Mouse (Mus musculus) heart, embryonic 12.5 days (tissue): ENCODE results near the gene Slc48a1. TPM values are rescaled to one million over a fixed set of nuclear protein-coding genes. Genes with fewer than 3 reads are reported as not detected.

Experiments used
- ATAC-seq: fragments of 200-750 bp; cut with Nextera tagmentation; 2 replicates; pipeline ENCODE4 v1.8.0; 2017; ENCODE audit warnings: moderate TSS enrichment, moderate library complexity; ENCODE audit not compliant: insufficient number of reproducible peaks, low FRiP score
- H3K27ac ChIP-seq: fragments of 300-500 bp; sonication (generic); 2 replicates; pipeline ENCODE4 v1.5.1; 2016; ENCODE audit warnings: mild to moderate bottlenecking, moderate library complexity; ENCODE audit not compliant: poor library complexity, severe bottlenecking
- H3K27me3 ChIP-seq: fragments of 300-500 bp; sonication (generic); replicated peaks from 2 replicates; pipeline ENCODE4 v1.6.1; 2016; ENCODE audit warnings: mild to moderate bottlenecking, moderate library complexity
- H3K36me3 ChIP-seq: fragments of 300-500 bp; sonication (generic); 2 replicates; pipeline ENCODE4 v1.6.1; 2016; ENCODE audit warnings: mild to moderate bottlenecking, moderate library complexity
- H3K4me1 ChIP-seq: fragments of 300-500 bp; sonication (generic); replicated peaks from 2 replicates; pipeline ENCODE4 v1.6.1; 2016; ENCODE audit warnings: mild to moderate bottlenecking
- H3K4me2 ChIP-seq: fragments of 300-500 bp; sonication (generic); 2 replicates; pipeline ENCODE4 v1.6.1; 2016; ENCODE audit warnings: mild to moderate bottlenecking, moderate library complexity
- H3K4me3 ChIP-seq: fragments of 300-500 bp; sonication (generic); 2 replicates; pipeline ENCODE4 v1.5.1; 2016; ENCODE audit warnings: mild to moderate bottlenecking
- H3K9ac ChIP-seq: fragments of 300-500 bp; sonication (generic); 2 replicates; pipeline ENCODE4 v1.6.1; 2016; ENCODE audit warnings: mild to moderate bottlenecking, moderate library complexity
- H3K9me3 ChIP-seq: fragments of 300-500 bp; sonication (generic); replicated peaks from 2 replicates; pipeline ENCODE4 v1.6.1; 2016; ENCODE audit warnings: mild to moderate bottlenecking, moderate library complexity
- WGBS: fragments of 180-500 bp; shearing (Covaris S2); methylation state at CpG from one replicate; pipeline ENCODE4 v1.1.7; 2016; 5-methylcytosine and 5-hydroxymethylcytosine counted together
- polyA plus RNA-seq: library from polyadenylated mRNA; unstranded; fragments of >200 nt; fragmentation: Nextera tagmentation; extraction: Ambion mirVana; gene quantifications from 2 replicates; pipeline ENCODE4 v1.2.1, GENCODE M21; 2016

Gene Slc48a1
- polyA plus RNA-seq: 52.9 and 55.0 TPM in 2 replicates

GRCm38 (mm10) chr15:97778311-97779098, at the start of gene Slc48a1:
Gene Slc48a1 (plus strand): TSS chr15:97778520.
- Histone ChIP-seq H3K27ac (peak within 1 kb of the TSS; percentile 51), H3K4me1 (peaks cover 47% of the 10 kb centered on the region), H3K9me3 (no peaks in the 10 kb centered on the region), H3K36me3 (no peaks in the 10 kb centered on the region), H3K9ac (0 out of 2 replicates have a peak within 1 kb of the TSS, but pooled peaks have one; percentile 31), H3K27me3 (no peaks in the 10 kb centered on the region), H3K4me3 (no peak within 1 kb of the TSS), H3K4me2 (no peak within 1 kb of the TSS)
- ATAC-seq: no peak
- WGBS: 53% methylated on average over 8 of the region's 8 CpGs

GRCm38 (mm10) chr15:97728804-97729203, 49.5 kb upstream of the Slc48a1 start:
- Histone ChIP-seq H3K4me2 (no peak overlapping the region), H3K4me1 (peaks cover 8% of the 10 kb centered on the region; the same call in 1 of the 2 replicates), H3K9me3 (peaks cover 4% of the 10 kb centered on the region; the same call in 1 of the 2 replicates), H3K27me3 (no peaks in the 10 kb centered on the region), H3K36me3 (no peaks in the 10 kb centered on the region), H3K27ac (no peak overlapping the region), H3K4me3 (no peak overlapping the region), H3K9ac (no peak overlapping the region)
- WGBS: 64% methylated on average over 7 of the region's 7 CpGs
- 0 out of 2 replicates have a peak, but pooled peaks have one; percentile 6 for ATAC-seq

- Histone ChIP-seq H3K36me3 (no peaks in the 10 kb centered on the region), H3K9me3 (peaks cover 5% of the 10 kb centered on the region; the same call in 1 of the 2 replicates), H3K4me3 (no peak overlapping the region), H3K4me1 (peaks cover 8% of the 10 kb centered on the region; the same call in 1 of the 2 replicates), H3K27ac (no peak overlapping the region), H3K9ac (no peak overlapping the region), H3K27me3 (no peaks in the 10 kb centered on the region), H3K4me2 (no peak overlapping the region)
- ATAC-seq: no peak
- WGBS: 34% methylated on average over 6 of the region's 6 CpGs
Observed at GRCm38 (mm10) chr15:97730365-97730764, 48.0 kb upstream of the Slc48a1 start.

GRCm38 (mm10) chr15:97731111-97731510, 47.2 kb upstream of the Slc48a1 start, which contains the start of gene Endou:
Gene Endou (minus strand): TSS chr15:97731339.
- H3K4me2 ChIP-seq: no peak within 1 kb of the TSS
- no peak for ATAC-seq
- H3K9ac ChIP-seq: no peak within 1 kb of the TSS
- H3K36me3 ChIP-seq: no peaks in the 10 kb centered on the region
- no peak within 1 kb of the TSS for H3K4me3 ChIP-seq
- H3K4me1 ChIP-seq: peaks cover 8% of the 10 kb centered on the region; the same call in 1 of the 2 replicates
- 84% methylated on average over 8 of the region's 8 CpGs for WGBS
- peaks cover 5% of the 10 kb centered on the region; the same call in 1 of the 2 replicates for H3K9me3 ChIP-seq
- H3K27ac ChIP-seq: no peak within 1 kb of the TSS
- no peaks in the 10 kb centered on the region for H3K27me3 ChIP-seq

GRCm38 (mm10) chr15:97731988-97732387, 46.3 kb upstream of the Slc48a1 start:
- Histone ChIP-seq H3K27ac (no peak overlapping the region), H3K9ac (no peak overlapping the region), H3K4me2 (no peak overlapping the region), H3K36me3 (no peaks in the 10 kb centered on the region), H3K4me3 (no peak overlapping the region), H3K4me1 (peaks cover 8% of the 10 kb centered on the region; the same call in 1 of the 2 replicates), H3K27me3 (no peaks in the 10 kb centered on the region), H3K9me3 (peaks cover 5% of the 10 kb centered on the region; the same call in 1 of the 2 replicates)
- no peak for ATAC-seq
- WGBS: 89% methylated on average over 11 of the region's 11 CpGs

GRCm38 (mm10) chr15:97738923-97739322, 39.4 kb upstream of the Slc48a1 start:
- WGBS: 78% methylated on average over 7 of the region's 7 CpGs
- peaks cover 6% of the 10 kb centered on the region; the same call in 1 of the 2 replicates for H3K36me3 ChIP-seq
- no peak overlapping the region for H3K4me3 ChIP-seq
- H3K4me2 ChIP-seq: no peak overlapping the region
- peaks cover 6% of the 10 kb centered on the region for H3K9me3 ChIP-seq
- no peak overlapping the region for H3K27ac ChIP-seq
- H3K9ac ChIP-seq: no peak overlapping the region
- no peaks in the 10 kb centered on the region for H3K27me3 ChIP-seq
- no peak for ATAC-seq
- peaks cover 34% of the 10 kb centered on the region for H3K4me1 ChIP-seq

- Histone ChIP-seq H3K4me3 (no peak overlapping the region), H3K4me1 (peaks cover 46% of the 10 kb centered on the region), H3K36me3 (peaks cover 11% of the 10 kb centered on the region), H3K27ac (no peak overlapping the region), H3K27me3 (no peaks in the 10 kb centered on the region), H3K9ac (no peak overlapping the region), H3K4me2 (no peak overlapping the region), H3K9me3 (peaks cover 6% of the 10 kb centered on the region)
- no peak for ATAC-seq
- 84% methylated on average over 9 of the region's 9 CpGs for WGBS
Observed at GRCm38 (mm10) chr15:97740283-97740732, 38.0 kb upstream of the Slc48a1 start.

- Histone ChIP-seq H3K9ac (no peak overlapping the region), H3K4me1 (peaks cover 54% of the 10 kb centered on the region), H3K4me2 (no peak overlapping the region), H3K27me3 (no peaks in the 10 kb centered on the region), H3K9me3 (peaks cover 6% of the 10 kb centered on the region), H3K27ac (peak overlapping the region; percentile 72), H3K4me3 (no peak overlapping the region), H3K36me3 (peaks cover 14% of the 10 kb centered on the region)
- 69% methylated on average over 12 of the region's 12 CpGs for WGBS
- ATAC-seq: no peak
Observed at GRCm38 (mm10) chr15:97741662-97742061, 36.7 kb upstream of the Slc48a1 start.

- peaks cover 6% of the 10 kb centered on the region for H3K9me3 ChIP-seq
- no peak overlapping the region for H3K9ac ChIP-seq
- no peak for ATAC-seq
- peak overlapping the region; percentile 72 for H3K27ac ChIP-seq
- H3K4me1 ChIP-seq: peaks cover 57% of the 10 kb centered on the region
- H3K36me3 ChIP-seq: peaks cover 18% of the 10 kb centered on the region
- WGBS: 33% methylated on average over 7 of the region's 7 CpGs
- no peak overlapping the region for H3K4me3 ChIP-seq
- H3K4me2 ChIP-seq: no peak overlapping the region
- no peaks in the 10 kb centered on the region for H3K27me3 ChIP-seq
Observed at GRCm38 (mm10) chr15:97742074-97742473, 36.2 kb upstream of the Slc48a1 start.

- 56% methylated on average over 4 of the region's 4 CpGs for WGBS
- peak overlapping the region; percentile 72 for H3K27ac ChIP-seq
- peaks cover 4% of the 10 kb centered on the region for H3K9me3 ChIP-seq
- no peak overlapping the region for H3K4me2 ChIP-seq
- H3K36me3 ChIP-seq: peaks cover 20% of the 10 kb centered on the region
- peaks cover 60% of the 10 kb centered on the region for H3K4me1 ChIP-seq
- no peak overlapping the region for H3K9ac ChIP-seq
- no peak for ATAC-seq
- no peaks in the 10 kb centered on the region for H3K27me3 ChIP-seq
- no peak overlapping the region for H3K4me3 ChIP-seq
Observed at GRCm38 (mm10) chr15:97742600-97742999, 35.7 kb upstream of the Slc48a1 start.

- H3K9ac ChIP-seq: 0 out of 2 replicates have a peak overlapping the region, but pooled peaks have one; percentile 1
- no peak overlapping the region for H3K27ac ChIP-seq
- H3K4me3 ChIP-seq: no peak overlapping the region
- H3K27me3 ChIP-seq: no peaks in the 10 kb centered on the region
- peaks cover 21% of the 10 kb centered on the region for H3K36me3 ChIP-seq
- H3K4me1 ChIP-seq: peaks cover 64% of the 10 kb centered on the region
- 74% methylated on average over 5 of the region's 5 CpGs for WGBS
- peaks cover 2% of the 10 kb centered on the region; the same call in 1 of the 2 replicates for H3K9me3 ChIP-seq
- H3K4me2 ChIP-seq: no peak overlapping the region
- ATAC-seq: no peak
Observed at GRCm38 (mm10) chr15:97743210-97743609, 35.1 kb upstream of the Slc48a1 start.
